9 mouse cellular contexts compared by ENCODE assay signal in the genomic region with DNA sequence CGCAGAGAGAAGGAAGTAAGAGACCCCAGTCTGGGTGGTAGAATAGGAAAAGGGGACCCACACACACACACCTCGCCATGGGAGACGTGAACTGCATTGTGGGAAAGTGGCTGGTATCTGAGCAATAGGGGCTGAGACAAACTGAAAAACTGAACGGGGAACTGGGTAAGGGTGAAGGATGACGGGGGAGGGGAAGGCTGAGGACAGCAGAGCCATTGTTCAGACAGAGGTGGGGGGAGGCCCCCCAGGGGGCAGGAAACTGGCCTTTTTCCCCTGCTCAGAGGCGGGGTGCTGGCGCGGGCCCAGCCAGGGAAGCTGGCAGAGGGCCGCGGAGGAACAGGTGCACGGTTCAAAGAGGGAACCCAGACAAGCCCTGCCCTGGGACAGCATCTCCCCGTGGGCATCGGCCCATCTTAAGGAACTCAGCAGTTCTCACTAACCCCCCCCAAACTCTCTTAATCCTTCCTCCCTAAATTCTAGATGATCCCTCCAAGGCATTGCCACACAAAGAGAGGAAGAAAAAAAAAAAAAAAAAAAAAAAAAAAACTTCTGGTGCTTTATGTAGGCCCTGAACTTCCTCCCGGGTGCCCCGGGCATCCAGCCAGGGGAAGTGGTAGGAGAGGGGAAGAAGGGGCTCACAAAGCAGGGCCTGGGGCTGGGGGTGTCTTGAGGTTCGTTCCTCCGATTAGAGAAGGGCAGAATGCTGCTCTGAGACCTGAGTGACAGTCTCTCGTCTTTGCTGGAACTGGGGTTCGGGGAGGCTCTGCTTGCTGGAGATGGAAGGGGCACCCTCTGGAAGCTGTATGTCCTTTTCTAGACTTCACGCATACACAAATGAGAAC. TPM values are rescaled to one million over a fixed set of nuclear protein-coding genes. Genes with fewer than 3 reads are reported as not detected.
A peak's percentile ranks its signal among the peaks of the same experiment; 100 is the strongest.
DNase-seq lines count a peak whose midpoint lies in the region; ATAC-seq and TF ChIP-seq lines count a peak whose summit lies in the region.
"Had no signal": no experiment of that assay in that cellular context is flagged by ENCODE, and none has a peak within 500 bp of the region (broad histone marks: within the 10 kb centered on the region; RNA-seq: fewer than 3 reads in every experiment).

No protein-coding gene starts in this region.

- H3K36me3 ChIP-seq in kidney, embryonic 14.5 days (ENCODE audit: control insufficient read depth, insufficient read depth, low read length) = no peaks in the 10 kb centered on the region
- no peaks in the 10 kb centered on the region for H3K36me3 ChIP-seq in lung, embryonic 16.5 days (ENCODE audit: control insufficient read depth, insufficient read depth, low read length)

- ATAC-seq in kidney, embryonic 14.5 days (ENCODE audit: low FRiP score, low TSS enrichment) = no peak
- ATAC-seq in lung, embryonic 16.5 days (ENCODE audit: low read depth) = peak; percentile 65

- no peak overlapping the region for H3K4me2 ChIP-seq in kidney, embryonic 14.5 days (replicated peaks; ENCODE audit: low read depth, low read length)
- H3K4me2 ChIP-seq in lung, embryonic 16.5 days (ENCODE audit: low read depth, low read length) = peak overlapping the region; percentile 13; the same call in 1 of the 2 replicates

- no peak overlapping the region for H3K4me3 ChIP-seq in layer of hippocampus, adult 2 months
- H3K4me3 ChIP-seq in kidney, embryonic 14.5 days (ENCODE audit: low read length) = no peak overlapping the region
- no peak overlapping the region for H3K4me3 ChIP-seq in lung, embryonic 16.5 days (ENCODE audit: low read length)

- H3K9me3 ChIP-seq in kidney, embryonic 14.5 days (ENCODE audit: control insufficient read depth, low read length) = no peaks in the 10 kb centered on the region
- no peaks in the 10 kb centered on the region for H3K9me3 ChIP-seq in lung, embryonic 16.5 days (ENCODE audit: control insufficient read depth, low read length)

- peaks cover 19% of the 10 kb centered on the region; the same call in 1 of the 2 replicates for H3K4me1 ChIP-seq in kidney, embryonic 14.5 days (ENCODE audit: control insufficient read depth, insufficient read depth, low read length)
- H3K4me1 ChIP-seq in lung, embryonic 16.5 days (replicated peaks; ENCODE audit: control insufficient read depth, insufficient read depth, low read length) = peaks cover 20% of the 10 kb centered on the region; the same call in 1 of the 2 replicates

- H3K27me3 ChIP-seq in kidney, embryonic 14.5 days (ENCODE audit: control insufficient read depth, insufficient read depth, low read length) = no peaks in the 10 kb centered on the region
- H3K27me3 ChIP-seq in lung, embryonic 16.5 days (ENCODE audit: control insufficient read depth, insufficient read depth, low read depth, low read length) = no peaks in the 10 kb centered on the region

- no peak overlapping the region for H3K9ac ChIP-seq in kidney, embryonic 14.5 days (ENCODE audit: low read depth, low read length)
- H3K9ac ChIP-seq in lung, embryonic 16.5 days (ENCODE audit: low read length) = no peak overlapping the region

- H3K27ac ChIP-seq in layer of hippocampus, adult 2 months = peak overlapping the region; percentile 64
- H3K27ac ChIP-seq in kidney, embryonic 14.5 days (ENCODE audit: low read depth, low read length) = peak overlapping the region; percentile 51; the same call in 1 of the 2 replicates
- peak overlapping the region; percentile 71 for H3K27ac ChIP-seq in lung, embryonic 16.5 days (ENCODE audit: low read length)

- peak; percentile 32 to 35 for DNase-seq in layer of hippocampus, adult 2 months (ENCODE audit: low spot score in 2 of 2)
- no peak for DNase-seq in layer of hippocampus, adult 9-10 months (ENCODE audit: low spot score)
- DNase-seq in brain, adult 2 months (ENCODE audit: low read depth, low spot score) = peak; percentile 53
- peak; percentile 28 to 38 for DNase-seq in heart, adult 9 months (ENCODE audit: low spot score in 2 of 2)
- DNase-seq in ovary, postnatal 14 days (ENCODE audit: low spot score) = peak; percentile 37
- DNase-seq in yolk sac, embryonic 10.5 days (ENCODE audit: low spot score) = no peak

- no peak for TF ChIP-seq CTCF in layer of hippocampus, adult 2 months (conservative IDR thresholded peaks at IDR 0.05)

- 45% methylated on average over 18 of the region's 20 CpGs for WGBS in kidney, embryonic 14.5 days
- WGBS in lung, embryonic 16.5 days = 32% methylated on average over 18 of the region's 20 CpGs

RNA-seq across cellular contexts. Expression of gene Kcnn4, which starts 3.7 kb away (rescaled TPM):
- under 1 TPM; 0.64 to 0.67 TPM for total RNA-seq in layer of hippocampus, adult 2 months (2021)
- 2.6 and 3.3 TPM in 2 replicates for polyA plus RNA-seq in kidney, embryonic 14.5 days (2014; fragmentation: Nextera tagmentation; extraction: Ambion mirVana)
- 3.2 and 5.7 TPM in 2 replicates for polyA plus RNA-seq in lung, embryonic 16.5 days (2015; fragmentation: Nextera tagmentation; extraction: Ambion mirVana)

RNA-seq across cellular contexts. Expression of gene Lypd5, which starts 24.8 kb away (rescaled TPM):
- not detected for total RNA-seq in layer of hippocampus, adult 2 months (2021)
- not detected in 2 replicates for polyA plus RNA-seq in kidney, embryonic 14.5 days (2014; fragmentation: Nextera tagmentation; extraction: Ambion mirVana)
- polyA plus RNA-seq in lung, embryonic 16.5 days (2015; fragmentation: Nextera tagmentation; extraction: Ambion mirVana) = 0.06 and 0.33 TPM in 2 replicates
- total RNA-seq: layer of hippocampus, adult 18-20 months had no signal

RNA-seq across cellular contexts. Expression of gene Smg9, which starts 25.7 kb away (rescaled TPM):
- 10 to 100 TPM; 34.6 to 43.6 TPM for total RNA-seq in layer of hippocampus, adult 2 months (2021)
- 25.0 and 32.3 TPM in 2 replicates for polyA plus RNA-seq in kidney, embryonic 14.5 days (2014; fragmentation: Nextera tagmentation; extraction: Ambion mirVana)
- 22.7 and 24.6 TPM in 2 replicates for polyA plus RNA-seq in lung, embryonic 16.5 days (2015; fragmentation: Nextera tagmentation; extraction: Ambion mirVana)

RNA-seq across cellular contexts. Expression of gene Tescl, which starts 40.0 kb away (rescaled TPM):
- total RNA-seq in layer of hippocampus, adult 2 months (2021) = not detected
- 0.26 and 0.31 TPM in 2 replicates for polyA plus RNA-seq in kidney, embryonic 14.5 days (2014; fragmentation: Nextera tagmentation; extraction: Ambion mirVana)
- not detected in 2 replicates for polyA plus RNA-seq in lung, embryonic 16.5 days (2015; fragmentation: Nextera tagmentation; extraction: Ambion mirVana)
- total RNA-seq: layer of hippocampus, adult 18-20 months had no signal

RNA-seq across cellular contexts. Expression of gene Zfp94, which starts 57.3 kb away (rescaled TPM):
- total RNA-seq in layer of hippocampus, adult 2 months (2021) = 10 to 100 TPM; 16.6 to 17.5 TPM
- 9.6 and 10.3 TPM in 2 replicates for polyA plus RNA-seq in kidney, embryonic 14.5 days (2014; fragmentation: Nextera tagmentation; extraction: Ambion mirVana)
- polyA plus RNA-seq in lung, embryonic 16.5 days (2015; fragmentation: Nextera tagmentation; extraction: Ambion mirVana) = 10.2 and 11.3 TPM in 2 replicates

Comparison
In these comparisons a context has a peak if more than half of its experiments do, and no peak if none do; other contexts are left out.
1. DNase-seq: peak in layer of hippocampus, adult 2 months (2 of 2), brain, adult 2 months (single experiment), heart, adult 9 months (2 of 2) and ovary, postnatal 14 days (single experiment); none in layer of hippocampus, adult 9-10 months (single experiment) and yolk sac, embryonic 10.5 days (single experiment).
2. Peak in every context shown above with its lines, with median percentiles within 50 percentile points of each other: H3K27ac ChIP-seq.